ENCODE assay signal across 16 mouse cellular contexts in the genomic region with DNA sequence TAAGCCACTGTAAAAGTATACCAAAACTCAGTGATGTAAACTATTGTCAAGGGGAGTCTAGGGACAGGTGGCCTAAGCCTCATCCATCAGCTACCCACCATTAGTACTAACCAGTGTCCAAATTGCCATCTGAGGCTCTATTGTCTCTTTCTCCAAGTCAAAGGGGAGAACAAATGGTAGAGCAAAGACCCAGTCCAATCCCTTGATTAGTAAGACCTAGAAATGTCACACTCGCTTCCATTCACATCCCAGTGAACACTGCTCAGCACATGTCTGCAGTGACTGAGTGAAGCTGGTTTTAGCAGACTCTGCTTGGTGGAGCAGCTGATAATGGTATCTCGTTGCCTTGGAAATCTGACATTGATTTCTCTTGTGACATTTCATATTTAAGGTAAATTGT.
"Had no signal": no experiment of that assay in that cellular context is flagged by ENCODE, and none has a peak within 500 bp of the region (broad histone marks: within the 10 kb centered on the region; RNA-seq: fewer than 3 reads in every experiment).

No protein-coding gene starts in this region.

- H3K9ac ChIP-seq: neural tube, embryonic 12.5 days; neural tube, embryonic 13.5 days; neural tube, embryonic 15.5 days; stomach, embryonic 15.5 days had no signal

- H3K36me3 ChIP-seq: neural tube, embryonic 12.5 days; neural tube, embryonic 13.5 days; neural tube, embryonic 15.5 days; stomach, embryonic 15.5 days had no signal

- H3K4me2 ChIP-seq: neural tube, embryonic 12.5 days; neural tube, embryonic 13.5 days; neural tube, embryonic 15.5 days; stomach, embryonic 15.5 days had no signal

- DNase-seq: right cerebral cortex, adult 18-20 months; right cerebral cortex, postnatal 14 days; right cerebral cortex, postnatal 25 days; right cerebral cortex, postnatal 4 days; spleen, adult 18-20 months; thymus, adult 18-20 months; thymus, adult 2 months; thymus, postnatal 14 days; thymus, postnatal 25 days; thymus, postnatal 36 days; thymus, postnatal 4 days had no signal

- H3K4me1 ChIP-seq: neural tube, embryonic 12.5 days; neural tube, embryonic 13.5 days; stomach, embryonic 15.5 days had no signal

- H3K27ac ChIP-seq: neural tube, embryonic 12.5 days; neural tube, embryonic 13.5 days; neural tube, embryonic 15.5 days; stomach, embryonic 15.5 days; stomach, postnatal 0 days had no signal

- H3K4me3 ChIP-seq: neural tube, embryonic 12.5 days; neural tube, embryonic 13.5 days; neural tube, embryonic 15.5 days; stomach, embryonic 15.5 days had no signal

- H3K9me3 ChIP-seq: neural tube, embryonic 12.5 days; neural tube, embryonic 13.5 days; neural tube, embryonic 15.5 days; stomach, embryonic 15.5 days had no signal

- H3K27me3 ChIP-seq: neural tube, embryonic 12.5 days; neural tube, embryonic 13.5 days; neural tube, embryonic 15.5 days; stomach, embryonic 15.5 days had no signal
